Mouse (Mus musculus) embryonic fibroblast, embryonic 13.5 days (primary cell): ENCODE measurements around the gene C1ql1.

ENCODE experiments used
- CTCF ChIP-seq: IDR thresholded peaks from 2 replicates; pipeline ENCODE4 v1.5.1; 2011; ENCODE audit warnings: mild to moderate bottlenecking, control low read depth, low read length, moderate library complexity, borderline replicate concordance; ENCODE audit not compliant: insufficient read depth
- POLR2A ChIP-seq: IDR thresholded peaks from 2 replicates; pipeline ENCODE4 v1.6.1; 2011; ENCODE audit warnings: low read depth, mild to moderate bottlenecking, control low read depth, low read length, moderate library complexity

DNA sequence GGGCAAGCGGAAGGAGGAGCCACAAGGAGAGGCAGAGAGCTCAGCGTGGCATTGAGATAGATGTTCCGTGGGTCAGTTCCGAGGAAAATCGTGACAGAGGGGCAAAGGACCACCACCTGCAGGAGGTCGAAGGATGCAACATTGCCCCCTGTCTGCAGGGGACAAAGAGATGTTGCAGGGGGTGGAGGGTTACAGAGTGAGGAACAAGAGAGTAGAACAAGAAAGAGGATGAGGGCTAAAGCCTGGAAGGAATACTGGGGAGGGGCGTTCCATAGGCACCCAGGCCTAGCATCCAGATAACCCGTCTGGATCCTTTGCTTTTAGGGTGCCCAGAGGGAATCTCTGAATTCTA lies 480 bp upstream of the C1ql1 start:
- TF ChIP-seq POLR2A (no peak), CTCF (peak; percentile 8; the same call in 1 of the 2 replicates)
